Mouse (Mus musculus) neural tube, embryonic 14.5 days (tissue): ENCODE measurements around the gene Mrpl4. TPM values are rescaled to one million over a fixed set of nuclear protein-coding genes. Genes with fewer than 3 reads are reported as not detected.

ENCODE experiments used
- ATAC-seq: fragments of 200-750 bp; cut with Nextera tagmentation; 2 replicates; pipeline ENCODE4 v1.8.0; 2017; ENCODE audit warnings: low read depth, mild to moderate bottlenecking, moderate TSS enrichment, moderate library complexity
- H3K27ac ChIP-seq: fragments of 300-500 bp; sonication (generic); 2 replicates; pipeline ENCODE4 v1.5.1; 2014; ENCODE audit warnings: low read depth, mild to moderate bottlenecking, control low read depth, low read length, moderate library complexity, mixed read lengths
- H3K27me3 ChIP-seq: fragments of 300-500 bp; sonication (generic); 2 replicates; pipeline ENCODE4 v1.6.1; 2014; ENCODE audit warnings: low read length; ENCODE audit not compliant: control insufficient read depth, insufficient read depth
- H3K36me3 ChIP-seq: fragments of 300-500 bp; sonication (generic); 2 replicates; pipeline ENCODE4 v1.6.1; 2014; ENCODE audit warnings: low read length, mixed read lengths; ENCODE audit not compliant: control insufficient read depth, insufficient read depth
- H3K4me1 ChIP-seq: fragments of 300-500 bp; sonication (generic); 2 replicates; pipeline ENCODE4 v1.6.1; 2014; ENCODE audit warnings: low read length; ENCODE audit not compliant: control insufficient read depth, insufficient read depth
- H3K4me2 ChIP-seq: fragments of 300-500 bp; sonication (generic); 2 replicates; pipeline ENCODE4 v1.6.1; 2014; ENCODE audit warnings: mild to moderate bottlenecking, low read depth, low read length, control low read depth
- H3K4me3 ChIP-seq: fragments of 300-500 bp; sonication (generic); 2 replicates; pipeline ENCODE4 v1.5.1; 2014; ENCODE audit warnings: low read depth, low read length, control low read depth, mixed read lengths
- H3K9ac ChIP-seq: fragments of 300-500 bp; sonication (generic); replicated peaks from 2 replicates; pipeline ENCODE4 v1.6.1; 2014; ENCODE audit warnings: low read depth, mild to moderate bottlenecking, control low read depth, low read length, mixed read lengths
- H3K9me3 ChIP-seq: fragments of 300-500 bp; sonication (generic); 2 replicates; pipeline ENCODE4 v1.6.1; 2016; ENCODE audit warnings: low read length; ENCODE audit not compliant: control insufficient read depth
- WGBS: fragments of 180-500 bp; shearing (Covaris S2); extraction: QIAGEN DNeasy Blood & Tissue Kit; methylation state at CpG from one replicate; pipeline ENCODE4 v1.1.7; 2014; 5-methylcytosine and 5-hydroxymethylcytosine counted together
- polyA plus RNA-seq: library from polyadenylated mRNA; unstranded; fragments of >200 nt; fragmentation: Nextera tagmentation; extraction: Ambion mirVana; gene quantifications from 2 replicates; pipeline ENCODE4 v1.2.1, GENCODE M21; 2014

Gene Mrpl4
- polyA plus RNA-seq, 1 experiment from 2014 or later = 115 TPM

DNA sequence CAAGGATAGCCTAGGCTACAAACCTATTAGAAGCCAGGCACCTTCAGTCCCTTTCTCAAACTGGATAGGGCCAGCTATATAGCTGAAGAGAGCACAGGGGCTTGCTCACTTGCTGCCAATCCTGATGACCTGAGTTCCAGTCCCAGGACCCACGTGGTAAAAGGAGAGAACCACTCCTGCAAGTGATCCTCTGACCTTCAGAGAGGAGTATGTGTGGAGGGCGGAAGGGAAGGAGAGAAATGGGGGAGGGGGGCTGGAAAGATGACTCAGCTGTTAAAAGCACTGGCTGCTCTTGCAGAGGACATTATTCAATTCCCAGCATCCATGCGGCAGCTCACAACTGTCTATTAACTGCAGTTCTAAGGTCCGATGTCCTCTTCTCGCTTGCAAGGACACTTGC, 23.4 kb upstream of the Mrpl4 start:
- Histone ChIP-seq H3K9ac (no peak overlapping the region), H3K36me3 (no peaks in the 10 kb centered on the region), H3K9me3 (no peaks in the 10 kb centered on the region), H3K4me2 (no peak overlapping the region), H3K4me1 (peaks cover 13% of the 10 kb centered on the region), H3K4me3 (no peak overlapping the region), H3K27ac (no peak overlapping the region), H3K27me3 (no peaks in the 10 kb centered on the region)
- ATAC-seq = no peak
- WGBS = 62% methylated on average over 5 of the region's 5 CpGs

DNA sequence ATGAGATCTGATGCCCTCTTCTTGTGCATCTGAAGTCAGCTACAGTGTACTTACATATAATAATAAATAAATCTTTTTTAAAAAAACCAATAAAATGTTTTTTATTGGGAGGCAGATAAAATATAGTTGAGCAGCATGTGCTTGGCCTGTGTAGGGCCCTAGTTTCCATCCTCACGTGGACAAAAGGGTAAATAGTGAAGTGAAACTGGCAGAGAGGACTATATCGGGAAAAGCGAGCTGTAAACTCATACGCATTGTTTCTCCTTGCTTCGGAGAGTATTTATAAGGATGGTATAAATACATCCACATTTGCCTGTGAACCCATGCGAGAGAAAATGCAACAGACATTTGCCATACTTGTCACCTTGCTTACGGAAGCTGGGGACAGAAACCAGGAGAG, 22.8 kb upstream of the Mrpl4 start:
- WGBS = 91% methylated on average over 7 of the region's 7 CpGs
- Histone ChIP-seq H3K9ac (no peak overlapping the region), H3K4me3 (no peak overlapping the region), H3K27me3 (no peaks in the 10 kb centered on the region), H3K4me2 (no peak overlapping the region), H3K9me3 (no peaks in the 10 kb centered on the region), H3K27ac (no peak overlapping the region), H3K4me1 (peaks cover 10% of the 10 kb centered on the region), H3K36me3 (no peaks in the 10 kb centered on the region)
- no peak for ATAC-seq

DNA sequence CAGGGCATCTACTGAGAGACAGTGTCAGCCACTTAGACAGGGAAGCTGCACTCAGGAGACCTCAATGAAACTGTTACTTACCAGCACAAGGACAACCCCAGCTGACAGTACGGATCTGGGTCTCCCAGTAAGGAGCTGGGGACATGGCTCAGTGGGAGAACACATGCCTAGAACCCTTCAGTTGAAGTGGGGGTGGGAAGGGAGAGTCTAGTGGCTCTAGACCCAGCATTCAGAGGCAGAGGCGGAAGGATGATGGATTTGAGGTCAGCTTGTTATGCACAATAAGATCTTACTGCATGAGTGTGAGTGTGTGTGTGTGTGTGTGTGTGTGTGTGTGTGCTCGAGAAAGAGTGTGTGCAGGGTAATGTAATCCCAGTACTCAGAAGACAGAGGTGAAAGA, 20.4 kb upstream of the Mrpl4 start:
- Histone ChIP-seq H3K27me3 (no peaks in the 10 kb centered on the region), H3K36me3 (no peaks in the 10 kb centered on the region), H3K4me1 (no peaks in the 10 kb centered on the region), H3K9me3 (no peaks in the 10 kb centered on the region), H3K4me2 (no peak overlapping the region), H3K9ac (no peak overlapping the region), H3K4me3 (no peak overlapping the region), H3K27ac (no peak overlapping the region)
- 72% methylated on average over 3 of the region's 3 CpGs for WGBS
- no peak for ATAC-seq

DNA sequence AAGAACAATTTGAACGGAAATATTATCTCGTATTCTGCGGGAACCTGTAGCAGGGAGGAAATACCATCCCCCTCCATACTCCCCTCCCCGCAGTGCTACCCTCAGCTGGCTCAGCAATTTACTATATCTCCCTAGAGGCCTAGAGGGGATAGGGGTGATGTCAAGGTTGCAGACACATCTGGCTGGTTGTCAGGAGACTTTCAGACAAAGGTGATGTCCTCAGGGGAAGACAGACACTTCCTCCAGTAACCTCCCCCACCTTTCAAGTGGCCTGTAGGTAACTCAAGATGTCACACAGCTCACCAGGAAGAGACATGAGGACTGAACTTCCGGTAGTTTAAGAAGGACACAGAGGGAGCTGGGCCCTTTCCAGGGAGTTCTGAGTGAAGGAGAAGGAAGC, 19.4 kb upstream of the Mrpl4 start:
- Histone ChIP-seq H3K27ac (no peak overlapping the region), H3K9ac (no peak overlapping the region), H3K36me3 (no peaks in the 10 kb centered on the region), H3K4me1 (no peaks in the 10 kb centered on the region), H3K9me3 (no peaks in the 10 kb centered on the region), H3K4me3 (no peak overlapping the region), H3K4me2 (no peak overlapping the region), H3K27me3 (no peaks in the 10 kb centered on the region)
- ATAC-seq = no peak
- 67% methylated on average over 5 of the region's 5 CpGs for WGBS

DNA sequence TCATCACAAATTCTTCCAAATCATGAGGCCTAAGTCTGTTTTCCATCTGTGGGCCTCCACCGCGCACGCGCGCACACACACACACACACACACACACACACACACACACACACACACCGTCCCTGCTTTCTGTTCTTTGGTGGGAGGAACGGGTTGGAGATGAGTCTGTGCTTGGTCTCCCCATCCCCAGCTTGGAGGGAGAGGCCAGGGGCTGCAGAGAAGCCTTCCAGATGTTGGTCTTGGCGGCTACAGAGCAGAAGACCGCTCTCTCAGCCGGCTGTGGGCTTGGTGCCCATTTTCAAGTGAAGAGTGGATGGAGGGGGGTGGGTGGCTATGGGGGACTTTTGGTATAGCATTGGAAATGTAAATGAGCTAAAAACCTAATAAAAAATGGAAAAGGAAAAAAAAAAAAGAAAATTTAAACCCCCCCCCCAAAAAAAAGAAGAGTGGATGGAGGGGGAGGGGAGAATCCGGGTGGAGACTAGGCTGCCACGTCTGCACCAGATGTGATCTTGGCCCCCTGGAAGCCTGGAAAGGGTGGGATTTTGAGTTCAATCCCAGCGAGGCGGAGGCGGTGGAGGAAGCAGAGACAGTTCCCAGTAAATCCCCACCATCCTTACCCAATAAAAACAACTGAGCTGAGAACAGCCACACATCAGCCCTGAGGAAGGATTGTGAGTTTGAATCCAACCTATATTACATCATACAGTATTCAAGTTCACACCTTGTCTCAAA, 15.4 kb upstream of the Mrpl4 start:
- Histone ChIP-seq H3K36me3 (no peaks in the 10 kb centered on the region), H3K9me3 (no peaks in the 10 kb centered on the region), H3K4me1 (no peaks in the 10 kb centered on the region), H3K27me3 (no peaks in the 10 kb centered on the region), H3K4me2 (no peak overlapping the region), H3K4me3 (no peak overlapping the region), H3K9ac (no peak overlapping the region), H3K27ac (no peak overlapping the region)
- no peak for ATAC-seq
- 71% methylated on average over 15 of the region's 15 CpGs for WGBS

DNA sequence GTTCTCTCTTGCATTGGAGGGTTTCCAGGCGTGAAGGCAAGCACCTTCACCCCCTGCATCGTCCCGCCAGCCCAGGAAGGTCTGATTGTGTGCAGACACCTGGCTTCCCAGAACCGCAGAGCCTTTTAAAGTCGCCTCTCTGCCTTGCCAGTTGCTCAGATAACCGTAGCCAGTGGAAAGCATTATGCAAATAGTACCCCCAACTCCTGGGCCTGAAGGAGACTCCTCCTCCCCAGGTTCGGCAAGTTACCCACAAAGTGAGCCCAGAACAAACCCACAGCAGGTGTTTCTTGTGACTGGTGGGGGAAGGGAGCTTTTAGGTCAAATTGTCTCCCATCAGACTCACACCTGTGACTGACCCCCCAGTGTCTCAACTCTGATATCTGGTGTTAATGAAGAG, 14.6 kb upstream of the Mrpl4 start:
- 26% methylated on average over 7 of the region's 7 CpGs for WGBS
- H3K4me1 ChIP-seq = no peaks in the 10 kb centered on the region
- H3K4me2 ChIP-seq = no peak overlapping the region

DNA sequence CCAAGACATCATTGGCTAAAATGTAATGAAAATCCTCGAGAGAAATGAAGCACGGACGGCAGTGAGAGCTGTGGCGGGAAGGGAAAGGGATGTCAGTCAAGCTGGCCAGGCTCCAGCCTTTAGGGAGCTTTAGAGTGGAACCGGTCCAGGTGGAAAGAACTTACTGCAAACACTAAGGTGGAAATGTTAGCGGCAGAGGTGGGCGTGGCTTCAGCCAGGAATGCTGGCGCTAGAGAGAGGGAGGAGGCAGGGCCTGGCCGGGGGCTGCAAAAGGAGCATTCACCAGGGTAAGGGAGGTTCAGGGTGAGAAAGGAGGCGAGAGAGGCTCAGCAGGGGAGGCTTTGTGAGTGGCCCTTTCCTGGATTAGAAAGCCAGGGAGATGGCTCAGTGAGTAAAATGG, 11.7 kb upstream of the Mrpl4 start:
- H3K9me3 ChIP-seq = no peaks in the 10 kb centered on the region
- H3K27ac ChIP-seq = no peak overlapping the region
- H3K9ac ChIP-seq = no peak overlapping the region
- no peaks in the 10 kb centered on the region for H3K27me3 ChIP-seq
- no peak overlapping the region for H3K4me2 ChIP-seq
- no peaks in the 10 kb centered on the region for H3K4me1 ChIP-seq
- no peak for ATAC-seq
- no peak overlapping the region for H3K4me3 ChIP-seq
- H3K36me3 ChIP-seq = no peaks in the 10 kb centered on the region
- 6% methylated on average over 10 of the region's 10 CpGs for WGBS

More for the DNA sequence above, 14.6 kb upstream of the Mrpl4 start:
- H3K9me3 ChIP-seq = no peaks in the 10 kb centered on the region
- no peak overlapping the region for H3K9ac ChIP-seq
- no peak overlapping the region for H3K4me3 ChIP-seq
- no peaks in the 10 kb centered on the region for H3K36me3 ChIP-seq
- ATAC-seq = no peak
- no peak overlapping the region for H3K27ac ChIP-seq
- no peaks in the 10 kb centered on the region for H3K27me3 ChIP-seq

DNA sequence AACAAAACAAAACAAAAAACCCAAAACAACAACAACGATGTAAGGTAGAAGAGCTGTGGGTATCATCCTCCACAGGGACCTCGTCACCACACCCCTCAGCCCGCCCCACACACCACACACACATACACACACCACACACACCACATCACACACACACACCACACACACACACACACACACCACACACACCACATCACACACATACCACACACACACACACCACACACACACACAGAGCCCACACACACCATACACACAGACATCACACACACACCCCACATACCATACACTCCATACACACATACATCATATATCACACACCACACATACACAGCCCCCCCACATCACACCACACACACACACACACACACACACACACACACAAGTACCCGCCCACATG, 11.0 kb upstream of the Mrpl4 start:
- no peak overlapping the region for H3K9ac ChIP-seq
- 92% methylated on average over 4 of the region's 4 CpGs for WGBS
- no peak overlapping the region for H3K4me2 ChIP-seq
- no peak overlapping the region for H3K27ac ChIP-seq
- H3K9me3 ChIP-seq = no peaks in the 10 kb centered on the region
- H3K27me3 ChIP-seq = no peaks in the 10 kb centered on the region
- H3K4me1 ChIP-seq = no peaks in the 10 kb centered on the region
- no peak for ATAC-seq
- no peak overlapping the region for H3K4me3 ChIP-seq
- H3K36me3 ChIP-seq = no peaks in the 10 kb centered on the region

DNA sequence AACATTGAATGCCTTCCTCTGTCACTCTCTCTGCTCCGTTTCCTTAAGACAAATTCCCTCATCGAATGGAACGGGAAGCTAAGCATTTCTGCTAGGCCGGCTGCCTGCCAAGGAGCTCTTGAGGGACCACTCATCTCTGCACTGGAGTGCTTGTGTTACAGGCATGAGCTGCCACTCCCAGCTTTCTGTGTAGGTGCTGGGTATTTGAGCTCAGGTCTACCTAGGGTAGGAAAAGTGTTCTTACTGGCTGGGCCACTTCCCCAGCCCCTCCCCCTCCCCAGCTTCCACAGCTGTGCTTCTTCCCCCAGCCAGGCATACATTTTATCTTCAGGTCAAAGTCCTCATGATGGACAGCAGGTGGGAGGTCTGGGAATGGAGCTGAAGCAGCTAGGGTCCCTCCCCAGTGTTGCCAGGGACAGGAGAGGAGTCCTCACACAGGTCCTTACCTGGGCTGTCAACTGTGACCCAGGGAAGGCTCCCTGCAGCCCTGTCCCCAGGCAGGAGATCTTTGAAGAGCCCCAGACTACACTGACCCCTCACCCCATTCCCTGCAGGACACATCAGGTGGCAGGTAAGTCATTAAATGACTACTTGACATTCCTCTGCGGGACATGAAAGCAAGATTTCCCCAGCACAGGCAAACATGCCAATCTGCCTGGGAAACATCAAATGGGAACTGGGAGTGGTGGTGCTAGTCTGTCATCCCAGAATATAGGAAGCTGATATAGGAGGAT, 9.2 kb upstream of the Mrpl4 start:
- no peaks in the 10 kb centered on the region for H3K27me3 ChIP-seq
- no peak overlapping the region for H3K4me3 ChIP-seq
- no peak for ATAC-seq
- no peaks in the 10 kb centered on the region for H3K36me3 ChIP-seq
- H3K9ac ChIP-seq = no peak overlapping the region
- 63% methylated on average over 5 of the region's 5 CpGs for WGBS
- H3K27ac ChIP-seq = no peak overlapping the region
- H3K4me2 ChIP-seq = no peak overlapping the region
- no peaks in the 10 kb centered on the region for H3K4me1 ChIP-seq
- H3K9me3 ChIP-seq = no peaks in the 10 kb centered on the region
